Mouse (Mus musculus): ENCODE data around the gene Arhgap15. TPM values are rescaled to one million over a fixed set of nuclear protein-coding genes. Genes with fewer than 3 reads are reported as not detected.

Arhgap15 gene
- polyA plus RNA-seq, 1 experiment = 4.8 TPM

DNA sequence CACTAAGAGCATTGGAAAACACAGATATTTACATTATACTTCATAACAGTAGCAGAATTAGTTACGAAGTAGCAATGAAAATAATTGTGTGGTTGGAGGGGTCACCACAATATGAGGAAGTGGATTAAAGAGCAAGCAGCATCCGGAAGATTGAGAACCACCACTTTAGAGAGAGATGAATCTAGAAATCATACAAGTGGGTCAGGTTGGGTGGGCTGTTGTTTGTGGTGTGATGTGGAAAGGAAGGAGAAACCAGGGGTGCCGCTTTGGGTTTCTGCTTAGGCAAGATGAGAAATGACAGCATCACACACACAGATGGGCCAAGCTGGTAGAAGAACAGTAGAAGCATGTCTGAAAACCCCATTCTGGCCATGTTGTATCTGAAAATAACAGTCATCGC lies 575.2 kb downstream of the Arhgap15 start:
- Histone ChIP-seq H3K27me3 (ENCODE audit: control insufficient read depth, insufficient read depth, low read length) (no peaks in the 10 kb centered on the region), H3K36me3 (ENCODE audit: control insufficient read depth, insufficient read depth, low read length) (peaks cover 5% of the 10 kb centered on the region; the same call in 1 of the 2 replicates), H3K4me1 (ENCODE audit: control insufficient read depth, insufficient read depth, insufficient read length) (no peaks in the 10 kb centered on the region), H3K4me3 (ENCODE audit: extremely low read depth, insufficient read depth, insufficient read length) (no peak overlapping the region), H3K27ac (ENCODE audit: insufficient read depth, low read length) (no peak overlapping the region)
- no peak for TF ChIP-seq POLR2A (IDR thresholded peaks at IDR 0.05; ENCODE audit: low read depth, low read length)
- TF ChIP-seq CTCF (IDR thresholded peaks at IDR 0.05; ENCODE audit: extremely low read depth, insufficient read depth, insufficient read length, insufficient replicate concordance) = no peak
- no peak for DNase-seq (ENCODE audit: low read depth in 1 of 2, low spot score in 2 of 2)
- 65% methylated on average over 4 of the region's 4 CpGs for WGBS

DNA sequence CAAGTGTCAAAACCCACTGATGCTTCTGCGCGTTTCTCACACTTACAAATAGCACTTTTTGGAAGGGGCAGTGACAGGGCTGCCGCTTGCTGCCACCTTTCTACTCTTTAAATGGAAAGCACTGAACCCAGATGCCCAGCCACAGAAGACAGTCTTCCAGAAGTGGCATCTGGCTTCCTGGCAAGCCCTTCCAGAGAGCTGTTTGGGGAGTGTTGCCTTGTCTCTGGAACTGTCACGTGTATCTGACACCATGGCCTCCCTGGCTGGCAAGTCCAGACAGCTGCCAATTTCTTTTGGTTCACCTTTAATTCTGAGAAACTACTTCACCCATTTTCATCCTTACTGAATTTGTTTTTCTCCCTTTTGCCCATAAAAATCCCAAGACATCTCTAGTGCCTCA lies 584.7 kb downstream of the Arhgap15 start:
- no peak overlapping the region for H3K27ac ChIP-seq (ENCODE audit: insufficient read depth, low read length)
- no peaks in the 10 kb centered on the region; the same call in 1 of the 2 replicates for H3K36me3 ChIP-seq (ENCODE audit: control insufficient read depth, insufficient read depth, low read length)
- 91% methylated on average over 4 of the region's 4 CpGs for WGBS
- no peaks in the 10 kb centered on the region for H3K27me3 ChIP-seq (ENCODE audit: control insufficient read depth, insufficient read depth, low read length)
- no peak for TF ChIP-seq CTCF (IDR thresholded peaks at IDR 0.05; ENCODE audit: extremely low read depth, insufficient read depth, insufficient read length, insufficient replicate concordance)
- no peak for TF ChIP-seq POLR2A (IDR thresholded peaks at IDR 0.05; ENCODE audit: low read depth, low read length)
- H3K4me1 ChIP-seq (ENCODE audit: control insufficient read depth, insufficient read depth, insufficient read length) = no peaks in the 10 kb centered on the region
- no peak overlapping the region for H3K4me3 ChIP-seq (ENCODE audit: extremely low read depth, insufficient read depth, insufficient read length)
- DNase-seq (ENCODE audit: low read depth in 1 of 2, low spot score in 2 of 2) = no peak

DNA sequence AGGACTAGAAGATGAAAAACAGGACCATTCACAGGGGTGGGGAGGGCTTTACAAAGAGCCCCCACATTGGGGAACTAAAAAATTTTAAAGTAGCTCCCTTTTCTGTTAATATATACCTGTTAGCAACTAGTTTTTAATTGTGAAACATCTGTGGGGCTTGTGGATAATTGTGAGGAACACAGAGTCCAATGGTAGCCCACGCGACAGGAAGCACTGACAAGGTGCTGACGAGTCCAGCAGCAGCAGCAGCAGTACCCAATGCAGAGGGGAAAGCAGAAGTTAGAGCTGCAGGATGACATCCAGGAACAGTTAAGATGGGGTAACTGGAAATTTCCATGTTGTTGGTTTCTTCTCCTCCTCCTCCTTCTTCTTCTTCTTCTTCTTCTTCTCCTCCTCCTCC lies 585.4 kb downstream of the Arhgap15 start:
- H3K4me1 ChIP-seq (ENCODE audit: control insufficient read depth, insufficient read depth, insufficient read length) = no peaks in the 10 kb centered on the region
- H3K27ac ChIP-seq (ENCODE audit: insufficient read depth, low read length) = no peak overlapping the region
- H3K36me3 ChIP-seq (ENCODE audit: control insufficient read depth, insufficient read depth, low read length) = peaks cover 3% of the 10 kb centered on the region; the same call in 1 of the 2 replicates
- no peak overlapping the region for H3K4me3 ChIP-seq (ENCODE audit: extremely low read depth, insufficient read depth, insufficient read length)
- DNase-seq (ENCODE audit: low read depth in 1 of 2, low spot score in 2 of 2) = no peak
- WGBS = 40% methylated on average over 3 of the region's 3 CpGs
- no peak for TF ChIP-seq CTCF (IDR thresholded peaks at IDR 0.05; ENCODE audit: extremely low read depth, insufficient read depth, insufficient read length, insufficient replicate concordance)
- no peak for TF ChIP-seq POLR2A (IDR thresholded peaks at IDR 0.05; ENCODE audit: low read depth, low read length)
- no peaks in the 10 kb centered on the region for H3K27me3 ChIP-seq (ENCODE audit: control insufficient read depth, insufficient read depth, low read length)

DNA sequence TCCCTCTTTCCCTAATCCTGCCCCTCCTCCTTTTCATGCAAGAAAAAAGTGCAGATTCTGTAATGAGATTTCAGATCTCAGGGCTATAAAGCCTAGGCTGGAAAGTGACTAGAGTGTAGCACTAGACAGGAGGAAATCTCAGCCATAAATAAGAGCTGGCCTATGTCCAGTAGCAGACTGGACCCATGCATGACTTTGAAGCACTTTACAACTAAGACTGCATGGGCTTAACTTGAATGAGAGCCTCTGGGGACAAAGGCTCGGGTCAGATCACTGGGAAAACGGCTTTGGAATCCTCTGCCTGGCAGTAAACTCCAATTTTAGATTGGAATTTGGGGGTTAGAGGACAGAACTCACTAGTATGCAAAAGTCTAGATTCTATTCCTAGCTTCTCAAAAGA lies 585.9 kb downstream of the Arhgap15 start:
- H3K36me3 ChIP-seq (ENCODE audit: control insufficient read depth, insufficient read depth, low read length) = peaks cover 3% of the 10 kb centered on the region; the same call in 1 of the 2 replicates
- no peaks in the 10 kb centered on the region for H3K27me3 ChIP-seq (ENCODE audit: control insufficient read depth, insufficient read depth, low read length)
- no peak for DNase-seq (ENCODE audit: low read depth in 1 of 2, low spot score in 2 of 2)
- WGBS = 82% methylated on average over 2 of the region's 2 CpGs
- no peak overlapping the region for H3K27ac ChIP-seq (ENCODE audit: insufficient read depth, low read length)
- H3K4me3 ChIP-seq (ENCODE audit: extremely low read depth, insufficient read depth, insufficient read length) = no peak overlapping the region
- no peaks in the 10 kb centered on the region for H3K4me1 ChIP-seq (ENCODE audit: control insufficient read depth, insufficient read depth, insufficient read length)
- TF ChIP-seq POLR2A (IDR thresholded peaks at IDR 0.05; ENCODE audit: low read depth, low read length) (no peak), CTCF (IDR thresholded peaks at IDR 0.05; ENCODE audit: extremely low read depth, insufficient read depth, insufficient read length, insufficient replicate concordance) (no peak)

DNA sequence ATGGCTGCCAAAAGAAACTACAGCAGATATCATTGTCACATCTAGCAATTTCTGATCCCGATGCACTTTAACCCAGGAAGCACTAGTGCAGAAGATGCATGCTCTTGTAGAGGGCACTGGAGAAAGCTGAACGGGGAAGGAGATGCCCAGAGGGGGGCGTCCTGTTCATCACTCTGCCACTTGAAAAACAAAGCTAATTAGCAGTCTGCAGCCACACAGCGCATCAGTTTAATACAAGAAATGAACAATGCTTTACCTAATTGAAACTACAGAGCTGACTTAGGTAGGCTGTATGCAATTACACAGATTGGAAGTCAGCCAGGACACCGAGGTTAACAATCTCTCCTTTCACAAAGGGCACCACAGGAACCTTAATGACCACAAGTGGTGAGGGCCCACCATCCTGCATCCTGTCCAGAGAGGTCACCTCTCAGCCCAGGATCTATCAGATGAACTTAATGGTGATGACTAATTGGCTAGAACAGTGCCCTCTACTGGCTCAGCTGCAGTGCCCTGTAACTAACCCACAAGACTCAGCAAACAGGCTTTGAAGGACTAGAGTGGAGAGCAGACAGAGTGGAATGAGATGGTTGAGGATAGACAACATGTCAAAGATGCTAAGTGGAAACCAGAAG lies 588.2 kb downstream of the Arhgap15 start:
- 82% methylated on average over 5 of the region's 5 CpGs for WGBS
- peaks cover 4% of the 10 kb centered on the region; the same call in 1 of the 2 replicates for H3K36me3 ChIP-seq (ENCODE audit: control insufficient read depth, insufficient read depth, low read length)
- no peak overlapping the region for H3K27ac ChIP-seq (ENCODE audit: insufficient read depth, low read length)
- no peaks in the 10 kb centered on the region for H3K27me3 ChIP-seq (ENCODE audit: control insufficient read depth, insufficient read depth, low read length)
- DNase-seq (ENCODE audit: low read depth in 1 of 2, low spot score in 2 of 2) = no peak
- TF ChIP-seq CTCF (IDR thresholded peaks at IDR 0.05; ENCODE audit: extremely low read depth, insufficient read depth, insufficient read length, insufficient replicate concordance) (no peak), POLR2A (IDR thresholded peaks at IDR 0.05; ENCODE audit: low read depth, low read length) (no peak)
- no peak overlapping the region for H3K4me3 ChIP-seq (ENCODE audit: extremely low read depth, insufficient read depth, insufficient read length)
- no peaks in the 10 kb centered on the region for H3K4me1 ChIP-seq (ENCODE audit: control insufficient read depth, insufficient read depth, insufficient read length)

DNA sequence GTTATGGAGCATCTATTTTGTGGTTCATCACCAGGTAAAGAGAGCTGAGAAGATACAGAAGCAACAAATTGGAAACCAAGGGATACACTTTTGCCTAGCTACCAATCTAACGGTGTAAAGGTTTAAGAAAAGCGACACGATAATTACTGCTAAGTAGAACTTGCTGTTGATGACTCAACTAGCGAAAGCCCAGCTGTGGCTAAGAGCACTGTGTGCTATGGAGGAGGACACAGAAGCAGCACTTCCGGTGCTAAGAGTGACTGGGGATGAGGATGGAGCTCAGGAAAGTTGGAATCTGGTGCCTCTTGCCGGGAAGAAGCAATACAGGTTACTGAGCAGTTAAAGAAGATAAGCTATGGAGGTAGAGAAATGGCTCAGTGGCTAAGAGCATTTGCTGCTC lies 589.8 kb downstream of the Arhgap15 start:
- H3K27me3 ChIP-seq (ENCODE audit: control insufficient read depth, insufficient read depth, low read length) = no peaks in the 10 kb centered on the region
- H3K4me1 ChIP-seq (ENCODE audit: control insufficient read depth, insufficient read depth, insufficient read length) = no peaks in the 10 kb centered on the region
- no peak overlapping the region for H3K27ac ChIP-seq (ENCODE audit: insufficient read depth, low read length)
- DNase-seq (ENCODE audit: low read depth in 1 of 2, low spot score in 2 of 2) = no peak
- no peak for TF ChIP-seq CTCF (IDR thresholded peaks at IDR 0.05; ENCODE audit: extremely low read depth, insufficient read depth, insufficient read length, insufficient replicate concordance)
- TF ChIP-seq POLR2A (IDR thresholded peaks at IDR 0.05; ENCODE audit: low read depth, low read length) = no peak
- 98% methylated on average over 6 of the region's 6 CpGs for WGBS
- H3K36me3 ChIP-seq (ENCODE audit: control insufficient read depth, insufficient read depth, low read length) = peaks cover 5% of the 10 kb centered on the region; the same call in 1 of the 2 replicates
- no peak overlapping the region for H3K4me3 ChIP-seq (ENCODE audit: extremely low read depth, insufficient read depth, insufficient read length)

DNA sequence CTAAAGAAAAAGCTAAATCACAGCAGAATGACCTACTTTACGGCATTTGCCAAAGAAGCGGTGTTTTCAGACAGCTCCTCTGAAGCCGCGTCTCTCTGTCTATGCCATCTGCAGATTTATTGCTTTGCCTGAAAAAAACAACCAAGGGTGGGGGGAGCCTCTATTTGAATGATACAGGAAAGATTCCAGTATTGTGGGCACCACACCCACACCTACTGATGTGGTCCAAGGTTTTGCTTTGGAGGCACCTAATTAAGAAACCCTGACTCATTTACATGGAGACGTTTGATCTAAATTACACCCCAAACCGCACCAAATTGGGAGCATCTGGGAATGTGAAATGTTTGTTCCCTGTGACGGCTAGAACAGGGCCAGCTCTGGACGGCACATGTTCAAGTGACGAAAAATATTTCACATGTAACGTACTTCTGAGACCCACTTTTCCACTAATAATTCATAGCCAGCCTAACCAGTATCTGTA lies 592.5 kb downstream of the Arhgap15 start:
- no peak for DNase-seq (ENCODE audit: low read depth in 1 of 2, low spot score in 2 of 2)
- Histone ChIP-seq H3K4me1 (ENCODE audit: control insufficient read depth, insufficient read depth, insufficient read length) (no peaks in the 10 kb centered on the region), H3K4me3 (ENCODE audit: extremely low read depth, insufficient read depth, insufficient read length) (no peak overlapping the region), H3K36me3 (ENCODE audit: control insufficient read depth, insufficient read depth, low read length) (peaks cover 5% of the 10 kb centered on the region; the same call in 1 of the 2 replicates), H3K27me3 (ENCODE audit: control insufficient read depth, insufficient read depth, low read length) (no peaks in the 10 kb centered on the region), H3K27ac (ENCODE audit: insufficient read depth, low read length) (no peak overlapping the region)
- TF ChIP-seq CTCF (IDR thresholded peaks at IDR 0.05; ENCODE audit: extremely low read depth, insufficient read depth, insufficient read length, insufficient replicate concordance) (no peak), POLR2A (IDR thresholded peaks at IDR 0.05; ENCODE audit: low read depth, low read length) (no peak)
- 93% methylated on average over 10 of the region's 10 CpGs for WGBS
